Mouse (Mus musculus) R1 (cell line): ENCODE measurements around the gene Grpel1.

ENCODE experiments used
- DNase-seq: peaks from one replicate; pipeline ENCODE4 v3.0.0-alpha.2; 2018; ENCODE audit warnings: low read depth, low spot score

The Grpel1 gene

GRCm38 (mm10) chr5:36464709-36465661, at the start of gene Grpel1:
TSS of gene Grpel1 (plus strand) at chr5:36464998.
- peak; percentile 100 for DNase-seq

- DNase-seq = no peak
Observed at GRCm38 (mm10) chr5:36419861-36420260, 44.9 kb upstream of the Grpel1 start.

GRCm38 (mm10) chr5:36422689-36423088, 42.1 kb upstream of the Grpel1 start:
- DNase-seq = no peak

DNA sequence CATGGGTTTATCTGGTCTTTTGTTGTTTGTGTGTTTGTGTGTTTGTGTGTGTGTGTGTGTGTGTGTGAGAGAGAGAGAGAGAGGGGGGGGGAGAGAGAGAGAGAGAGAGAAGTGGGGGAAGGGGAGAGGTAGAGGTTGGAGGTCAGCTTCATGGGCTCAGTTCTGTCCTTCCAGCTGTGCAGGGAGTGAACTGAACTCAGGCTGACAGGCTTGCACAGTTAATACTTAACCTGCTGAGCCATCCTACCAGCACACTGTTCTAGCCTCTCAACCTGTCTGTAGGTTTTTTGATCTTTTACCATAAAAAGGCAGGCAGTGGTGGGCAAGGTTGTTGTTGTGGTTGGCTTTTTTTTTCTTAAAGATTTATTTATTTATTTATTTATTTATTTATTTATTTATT, 40.1 kb upstream of the Grpel1 start:
- DNase-seq = no peak

GRCm38 (mm10) chr5:36426404-36426803, 38.4 kb upstream of the Grpel1 start:
- no peak for DNase-seq

DNA sequence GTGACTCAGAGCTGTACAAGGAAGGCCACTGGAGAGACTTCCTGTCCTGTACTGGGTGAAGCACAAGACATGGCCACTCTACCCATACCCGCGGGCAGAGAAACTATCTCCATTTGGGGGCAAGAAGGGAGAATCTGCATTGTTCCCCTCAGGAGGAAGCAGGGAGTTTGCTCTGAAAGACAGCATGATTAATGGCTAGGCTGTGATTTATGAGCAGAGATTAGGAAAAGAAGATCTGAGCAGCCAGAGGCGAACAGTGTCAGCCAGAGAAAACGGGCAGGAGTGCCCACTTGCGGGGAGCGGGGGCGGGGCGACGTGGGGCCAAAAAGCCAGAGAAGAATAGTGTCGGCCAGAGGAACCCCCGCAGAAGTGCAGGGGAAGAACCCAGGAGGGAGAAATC, 37.0 kb upstream of the Grpel1 start:
- no peak for DNase-seq

GRCm38 (mm10) chr5:36429551-36429950, 35.2 kb upstream of the Grpel1 start:
- no peak for DNase-seq

DNA sequence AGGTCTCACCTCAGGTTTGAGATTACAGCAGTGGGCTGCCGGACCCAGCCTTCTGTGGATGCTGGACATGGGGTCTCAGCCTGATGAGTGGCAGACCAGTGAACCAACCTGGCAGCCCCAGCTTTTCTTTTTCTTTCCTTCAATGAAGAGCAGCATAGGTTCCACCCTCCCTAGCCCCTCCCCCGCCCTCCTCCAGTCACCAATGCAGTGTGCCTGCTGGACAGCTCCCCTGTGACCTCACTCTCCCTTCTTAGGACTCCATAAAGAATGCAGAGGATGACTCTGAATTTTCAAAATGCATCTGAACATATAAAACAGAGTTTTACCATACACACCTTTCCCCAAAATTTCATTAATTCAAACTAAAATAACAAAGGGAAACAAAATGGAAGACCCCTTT, 33.1 kb upstream of the Grpel1 start:
- peak; percentile 22 for DNase-seq

- no peak for DNase-seq
Observed at GRCm38 (mm10) chr5:36434398-36434967, 30.3 kb upstream of the Grpel1 start.

GRCm38 (mm10) chr5:36436858-36437257, 27.9 kb upstream of the Grpel1 start:
- DNase-seq = no peak

DNA sequence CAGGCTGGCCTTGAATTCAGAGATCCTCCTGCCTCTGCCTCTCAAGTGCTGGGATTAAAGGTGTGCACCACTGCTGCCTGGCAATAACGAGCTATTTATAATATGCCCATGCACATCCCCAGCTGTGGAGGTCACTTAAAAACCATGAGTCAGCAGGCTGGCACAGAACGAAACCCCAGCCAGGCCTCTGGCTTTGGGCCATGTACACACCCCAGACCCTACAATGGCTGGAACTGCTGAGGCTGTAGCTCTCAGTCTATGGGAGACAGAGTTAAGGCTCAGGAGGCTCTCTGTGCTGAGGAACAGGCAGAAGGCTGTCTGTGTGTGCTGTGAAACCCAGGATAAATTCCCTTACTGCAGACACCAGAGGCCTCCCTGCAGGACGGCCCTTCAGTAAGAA, 24.1 kb upstream of the Grpel1 start:
- no peak for DNase-seq

GRCm38 (mm10) chr5:36444611-36445010, 20.2 kb upstream of the Grpel1 start:
- no peak for DNase-seq

GRCm38 (mm10) chr5:36445028-36445427, 19.8 kb upstream of the Grpel1 start:
- DNase-seq = no peak

DNA sequence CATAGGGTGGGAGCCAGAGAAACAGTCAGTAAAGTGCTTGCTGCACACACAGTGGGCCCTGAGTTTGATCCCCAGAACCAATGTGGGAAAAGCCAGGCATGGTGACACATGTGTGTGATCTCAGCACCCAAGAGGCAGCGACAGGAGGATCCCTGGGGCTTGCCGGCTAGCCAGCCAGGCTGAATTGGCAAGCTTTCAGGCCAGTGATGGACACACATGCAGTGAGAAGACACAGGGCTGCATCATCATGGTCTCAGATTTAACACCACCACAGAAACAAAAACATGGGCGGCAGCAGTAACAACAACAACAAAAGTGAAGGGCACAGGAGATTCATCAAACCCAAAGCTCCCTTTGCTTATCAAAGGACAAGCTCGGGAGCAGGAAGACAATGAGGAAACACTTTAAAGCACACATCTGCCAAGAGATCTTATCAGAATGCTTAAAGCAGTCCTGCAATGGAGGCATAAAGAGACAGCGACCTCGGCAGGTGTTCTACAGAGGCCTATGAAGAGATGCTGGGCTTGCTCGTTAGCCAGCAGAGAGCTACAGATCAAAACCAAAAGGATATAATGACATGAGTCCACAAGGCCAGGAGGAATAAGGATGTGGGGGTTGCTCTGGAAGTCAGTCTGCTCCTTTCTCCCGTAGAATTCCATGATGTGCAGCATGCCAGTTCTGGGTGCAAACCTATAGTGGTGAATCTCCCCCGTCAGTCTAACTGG, 18.5 kb upstream of the Grpel1 start:
- DNase-seq = no peak

DNA sequence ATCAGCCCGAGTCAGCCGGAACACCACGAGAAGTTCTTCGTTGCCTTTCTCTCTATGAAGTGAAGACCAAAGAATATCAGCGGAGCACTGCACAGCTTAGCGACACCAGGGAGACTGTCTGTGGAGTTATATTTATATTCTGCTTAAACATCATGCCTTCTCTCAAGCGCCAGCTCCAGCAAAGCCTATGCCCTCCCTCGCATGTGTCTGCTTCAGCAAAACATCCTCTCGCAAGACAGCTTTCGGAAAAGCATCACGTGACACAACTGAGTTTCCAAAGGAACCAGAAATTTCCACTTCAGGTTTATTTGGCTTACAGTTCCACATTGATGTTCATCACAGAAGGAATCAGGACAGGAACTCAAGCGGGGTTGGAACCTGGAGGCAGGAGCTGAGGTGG, 16.9 kb upstream of the Grpel1 start:
- no peak for DNase-seq

GRCm38 (mm10) chr5:36449710-36450358, 15.0 kb upstream of the Grpel1 start:
- DNase-seq = no peak

DNA sequence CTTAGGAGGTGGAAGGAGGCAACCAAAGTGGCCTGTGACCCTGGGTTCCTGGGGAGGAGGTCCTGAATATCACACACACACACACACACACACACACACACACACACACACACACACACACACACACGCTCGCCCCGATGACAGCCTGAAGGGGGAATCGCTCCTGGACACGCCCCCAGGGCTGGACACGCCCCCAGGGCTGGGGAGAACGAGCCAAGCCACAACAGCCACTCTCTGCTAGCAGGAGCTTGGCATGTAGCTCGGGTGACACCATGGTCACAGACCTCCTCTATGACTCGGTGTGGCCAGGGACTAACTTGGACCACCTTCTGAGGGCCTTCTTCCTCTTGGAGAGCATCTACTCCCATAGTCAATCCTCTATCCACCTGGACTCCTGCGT, 13.7 kb upstream of the Grpel1 start:
- DNase-seq = peak; percentile 24

DNA sequence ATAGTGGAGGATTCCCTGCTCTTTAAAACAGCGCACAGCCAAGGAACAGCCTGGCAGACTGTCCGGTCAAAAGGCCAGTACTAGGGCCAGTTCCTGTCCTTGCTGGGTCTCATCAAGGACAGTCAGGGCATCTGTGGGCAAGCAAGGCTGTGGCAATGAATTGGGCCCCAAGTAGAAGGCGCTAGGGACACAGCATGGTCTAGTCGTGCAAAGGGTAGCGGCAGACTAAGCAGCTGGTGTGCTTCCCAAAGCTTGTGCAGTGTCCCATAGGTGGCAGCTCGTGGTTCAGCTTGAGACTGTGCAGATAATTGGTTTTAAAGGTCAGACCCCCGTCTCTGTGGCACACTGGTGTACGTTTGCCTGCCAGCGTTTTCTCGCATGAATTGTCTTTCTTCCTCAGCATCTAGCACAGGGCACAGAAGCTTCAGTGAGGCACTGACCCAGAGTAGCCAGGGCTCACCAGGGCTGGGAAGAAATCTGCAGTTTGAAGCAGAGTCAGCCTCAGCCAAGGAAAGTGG, 12.9 kb upstream of the Grpel1 start:
- no peak for DNase-seq

DNA sequence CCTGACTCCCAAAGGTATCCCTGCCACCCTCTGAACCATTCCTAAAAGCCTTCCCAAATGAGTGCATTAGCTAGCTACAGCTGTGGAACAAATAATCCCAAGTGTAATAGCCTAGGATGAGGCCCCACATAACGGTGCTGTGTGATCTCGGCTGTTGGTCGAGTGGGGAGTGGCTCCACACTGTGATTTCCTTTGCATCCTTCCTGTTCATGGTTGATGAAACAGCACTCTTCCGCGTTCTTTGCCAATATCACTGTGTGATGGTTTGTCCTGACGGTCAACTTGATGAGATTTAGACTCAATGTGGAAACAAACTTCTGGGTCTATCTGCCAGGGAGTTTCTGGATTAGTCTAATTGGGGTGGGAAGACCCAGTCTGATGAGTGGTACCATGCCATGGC, 12.0 kb upstream of the Grpel1 start:
- no peak for DNase-seq

DNA sequence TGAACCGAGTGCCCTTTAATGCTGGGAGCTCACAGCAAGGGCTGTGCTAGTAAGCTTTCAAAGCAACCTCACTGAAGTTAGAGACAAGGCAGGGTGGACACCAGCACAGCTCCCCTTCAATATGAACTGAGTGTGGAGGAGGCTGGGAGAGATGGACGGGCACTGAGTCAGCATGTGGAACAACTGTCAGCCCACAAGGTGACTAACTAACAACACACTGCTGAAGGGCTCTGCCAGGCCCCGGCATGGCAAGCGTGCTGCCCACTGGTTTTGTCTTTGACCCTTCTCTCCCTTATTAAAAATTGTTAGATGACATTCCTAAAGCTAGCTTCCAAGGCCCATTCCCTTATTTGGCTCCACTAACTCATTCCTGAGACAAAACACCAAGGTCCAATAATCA, 7.1 kb upstream of the Grpel1 start:
- DNase-seq = no peak

DNA sequence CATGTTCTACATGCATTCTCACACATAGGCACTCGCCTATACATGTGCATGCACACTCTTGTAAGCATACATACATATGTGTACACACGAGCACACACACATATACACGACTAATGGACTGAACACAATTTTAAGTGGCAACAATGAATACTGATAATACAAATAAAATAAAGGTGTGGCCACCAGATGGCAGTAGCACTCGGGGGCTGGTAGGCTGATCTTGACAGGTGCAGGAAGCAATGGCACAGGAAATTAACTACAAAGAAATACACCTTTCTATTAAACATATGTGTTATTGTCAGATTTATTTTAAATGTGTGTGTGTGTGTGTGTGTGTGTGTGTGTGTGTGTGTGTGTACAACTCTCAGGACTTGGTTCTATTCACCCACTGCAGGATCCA, 5.9 kb upstream of the Grpel1 start:
- DNase-seq = peak; percentile 48

GRCm38 (mm10) chr5:36460712-36461111, 4.1 kb upstream of the Grpel1 start:
- no peak for DNase-seq
